Mouse (Mus musculus) bone marrow, adult 2 months (tissue): ENCODE measurements around the gene Tsc22d2.

ENCODE experiments used
- CTCF ChIP-seq: fragments of 200-500 bp; IDR thresholded peaks from 2 replicates; pipeline ENCODE4 v1.5.1; 2011; ENCODE audit warnings: low read length, control low read depth; ENCODE audit not compliant: control insufficient read depth, insufficient read depth
- POLR2A ChIP-seq: fragments of 200-500 bp; IDR thresholded peaks from 2 replicates; pipeline ENCODE4 v1.6.1; 2011; ENCODE audit warnings: low read depth, mild to moderate bottlenecking, control low read depth, low read length, borderline replicate concordance; ENCODE audit not compliant: control insufficient read depth

DNA sequence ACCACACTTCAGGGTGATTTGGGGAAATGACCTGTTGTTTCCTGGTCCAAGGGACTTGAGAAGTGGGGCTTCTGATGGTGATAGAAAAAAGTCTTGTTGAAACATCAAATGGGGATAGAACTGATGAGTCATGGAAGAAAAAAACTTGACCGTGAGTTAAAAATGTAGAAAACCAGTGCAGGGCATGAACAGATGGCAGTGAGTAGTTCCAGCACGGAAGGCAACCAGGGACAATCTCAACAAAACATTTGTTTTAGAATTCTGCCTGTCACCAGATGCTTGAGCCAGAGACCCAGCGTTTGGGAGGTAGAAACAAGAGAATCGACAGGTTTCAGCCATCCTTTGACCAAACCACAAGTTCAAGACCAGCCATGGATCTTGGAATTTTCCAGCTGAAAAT lies 79.1 kb downstream of the Tsc22d2 start:
- TF ChIP-seq CTCF (no peak), POLR2A (no peak)
